Mouse (Mus musculus): ENCODE data around the gene Ap1b1. TPM values are rescaled to one million over a fixed set of nuclear protein-coding genes. Genes with fewer than 3 reads are reported as not detected.

Gene Ap1b1
- total RNA-seq, 2 experiments from 2014 or later: 144 to 147 TPM

DNA sequence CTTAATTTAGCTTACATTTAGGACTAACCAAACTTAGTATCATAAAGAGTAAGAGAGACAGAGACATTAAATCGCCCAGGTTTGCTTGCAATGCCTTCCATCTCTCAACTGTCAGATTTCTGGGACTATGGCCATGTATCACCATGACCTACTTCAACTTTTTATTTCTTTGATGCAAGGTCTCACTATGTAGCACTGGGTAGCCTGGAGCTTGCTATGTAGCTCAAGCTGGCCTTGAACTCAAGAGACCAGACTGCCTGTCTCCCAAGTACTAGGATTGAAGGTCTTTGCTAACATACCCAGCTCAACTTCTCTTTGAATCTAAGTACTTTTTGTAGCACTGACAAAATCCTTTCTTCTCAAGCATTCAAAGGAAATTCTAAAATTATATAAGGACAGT lies 102.5 kb downstream of the Ap1b1 start:
- no peak for DNase-seq (ENCODE audit: low spot score in 2 of 2)
- no peak overlapping the region for H3K27ac ChIP-seq
- H3K4me3 ChIP-seq: no peak overlapping the region
- TF ChIP-seq CTCF (conservative IDR thresholded peaks at IDR 0.05): no peak

DNA sequence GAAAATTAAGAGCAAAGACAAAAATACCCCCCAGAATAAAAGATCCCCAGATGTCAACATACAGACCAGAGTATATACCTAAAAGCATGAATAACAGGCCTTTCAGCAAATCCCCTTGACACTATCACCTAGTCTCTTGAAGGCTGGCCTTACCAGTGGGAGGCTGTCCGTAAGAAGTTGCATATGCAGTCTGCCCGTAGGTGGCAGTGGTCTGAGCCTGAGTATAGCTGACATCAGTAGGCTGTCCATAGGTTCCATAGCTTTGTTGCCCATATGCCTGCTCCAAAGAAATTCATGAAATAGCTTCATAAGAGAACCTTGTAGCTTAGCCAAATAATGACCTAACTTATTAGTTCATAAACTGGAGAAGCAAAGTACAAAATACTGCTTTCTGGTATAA lies 105.1 kb downstream of the Ap1b1 start:
- no peak overlapping the region for H3K4me3 ChIP-seq
- no peak overlapping the region for H3K27ac ChIP-seq
- no peak for DNase-seq (ENCODE audit: low spot score in 2 of 2)
- TF ChIP-seq CTCF (conservative IDR thresholded peaks at IDR 0.05): peak; percentile 56

Small RNA genes within 50 kb of the gene (microRNA-seq; reads per million reads assigned to microRNA genes)
- gene Gm47296: 0 reads per million in 2 experiments

Other genes starting within 250 kb of the Ap1b1 start
- gene Cabp7, start 240.0 kb upstream of the Ap1b1 start, total RNA-seq (2021): 100 to 1,000 TPM; 309 to 329 TPM
- 100 to 1,000 TPM in 1 of 2 experiments, 10 to 100 TPM in 1; 91.2 to 102 TPM for gene Nf2, start 137.3 kb upstream of the Ap1b1 start, total RNA-seq (2021)
- 10 to 100 TPM; 91.7 to 96.6 TPM for gene Nipsnap1, start 112.9 kb upstream of the Ap1b1 start, total RNA-seq (2021)
- gene Thoc5, start 91.5 kb upstream of the Ap1b1 start, total RNA-seq (2021): 10 to 100 TPM; 37.0 to 41.2 TPM
- gene Nefh, start 38.8 kb upstream of the Ap1b1 start, total RNA-seq (2021): 10 to 100 TPM; 37.2 to 38.0 TPM
- gene Rasl10a, start 71.3 kb downstream of the Ap1b1 start, total RNA-seq (2021): 10 to 100 TPM; 87.7 to 95.3 TPM
- 10 to 100 TPM; 93.6 to 97.7 TPM for gene Gas2l1, start 78.5 kb downstream of the Ap1b1 start, total RNA-seq (2021)
- 10 to 100 TPM; 19.7 to 19.8 TPM for gene Rhbdd3, start 112.1 kb downstream of the Ap1b1 start, total RNA-seq (2021)
- gene Ewsr1, start 112.4 kb downstream of the Ap1b1 start, total RNA-seq (2021): 100 to 1,000 TPM; 333 to 394 TPM
- gene Emid1, start 165.4 kb downstream of the Ap1b1 start, total RNA-seq (2021): 1 to 10 TPM; 4.2 to 4.9 TPM